In the genomic region with DNA sequence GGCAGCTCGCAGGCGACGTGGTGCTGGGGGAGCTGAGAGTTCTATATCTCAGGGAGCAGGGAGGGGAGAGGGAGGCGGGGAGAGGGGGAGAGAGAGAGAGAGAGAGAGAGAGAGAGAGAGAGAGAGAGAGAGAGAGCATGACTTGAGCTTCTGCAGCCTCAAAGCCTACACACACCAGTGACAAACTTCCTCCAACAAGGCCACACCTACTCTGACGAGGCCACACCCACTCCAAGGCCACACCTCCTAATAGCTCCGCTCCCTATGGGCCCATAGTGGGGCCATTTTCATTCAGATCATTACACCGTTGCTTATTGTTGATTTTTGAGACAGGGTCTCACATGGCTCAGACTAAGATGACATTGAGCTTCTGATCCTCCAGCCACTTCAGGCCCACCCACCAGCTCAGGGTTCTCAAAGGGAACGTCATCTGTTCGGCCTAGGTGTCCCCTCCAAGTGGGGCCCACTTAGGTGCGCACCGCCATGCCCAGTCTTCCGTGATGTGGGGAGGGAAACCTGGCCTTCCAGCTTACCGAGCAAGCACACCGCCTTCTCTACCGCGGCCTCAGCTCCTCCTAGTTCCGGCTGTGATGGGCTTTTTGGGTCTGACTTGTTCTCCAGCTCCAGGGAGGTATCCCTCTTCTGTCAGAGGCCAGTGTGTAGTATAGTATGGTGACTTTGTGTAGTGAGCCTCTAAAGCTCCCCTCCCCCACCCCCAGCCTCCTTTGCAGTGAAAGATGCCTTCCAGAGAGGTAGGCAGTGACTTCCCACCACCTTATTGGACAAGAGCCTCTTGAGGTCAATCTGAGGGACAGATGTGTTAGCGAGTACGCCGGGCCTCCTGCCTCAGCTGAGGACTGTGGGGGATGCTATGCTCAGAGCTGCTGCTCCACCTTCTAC, we compare ENCODE assay signal across 7 mouse cellular contexts. TPM values are rescaled to one million over a fixed set of nuclear protein-coding genes. Genes with fewer than 3 reads are reported as not detected.
DNase-seq lines count a peak whose midpoint lies in the region; ATAC-seq and TF ChIP-seq lines count a peak whose summit lies in the region.

No protein-coding gene starts in this region.

- no peak overlapping the region for H3K9ac ChIP-seq in intestine, embryonic 15.5 days
- H3K9ac ChIP-seq in intestine, postnatal 0 days (ENCODE audit: low read depth, low read length), result no peak overlapping the region
- H3K9ac ChIP-seq in ES-E14 (ENCODE audit: insufficient read depth, low read depth, low read length, poor library complexity, severe bottlenecking), result peak overlapping the region; percentile 36; the same call in 1 of the 2 replicates
- no peak overlapping the region for H3K9ac ChIP-seq in liver, embryonic 16.5 days (ENCODE audit: low read depth, low read length)

- in situ Hi-C loops in ES-E14 (cut with MboI; ENCODE audit: low sequenced_read_pairs in 2 of 2, unreplicated experiment in 2 of 2), result no loop called here

- H3K9me3 ChIP-seq in intestine, embryonic 15.5 days, result no peaks in the 10 kb centered on the region
- H3K9me3 ChIP-seq in intestine, postnatal 0 days (ENCODE audit: control insufficient read depth), result no peaks in the 10 kb centered on the region
- no peaks in the 10 kb centered on the region for H3K9me3 ChIP-seq in ES-E14 (ENCODE audit: control insufficient read depth, insufficient read depth, low read depth, low read length)
- H3K9me3 ChIP-seq in liver, embryonic 16.5 days (replicated peaks; ENCODE audit: control insufficient read depth, low read length), result no peaks in the 10 kb centered on the region

- no peaks in the 10 kb centered on the region for H3K27me3 ChIP-seq in intestine, embryonic 15.5 days (replicated peaks)
- H3K27me3 ChIP-seq in intestine, postnatal 0 days (replicated peaks; ENCODE audit: control insufficient read depth, insufficient read depth, low read length), result no peaks in the 10 kb centered on the region
- no peaks in the 10 kb centered on the region for H3K27me3 ChIP-seq in liver, embryonic 16.5 days (ENCODE audit: control insufficient read depth, insufficient read depth, low read depth, low read length)

- ATAC-seq in intestine, embryonic 15.5 days, result peak; percentile 35
- ATAC-seq in intestine, postnatal 0 days, result no peak
- ATAC-seq in liver, embryonic 16.5 days (ENCODE audit: low read depth), result no peak

- no peaks in the 10 kb centered on the region for H3K36me3 ChIP-seq in intestine, embryonic 15.5 days
- peaks cover 17% of the 10 kb centered on the region; the same call in 1 of the 2 replicates for H3K36me3 ChIP-seq in intestine, postnatal 0 days (ENCODE audit: control insufficient read depth, insufficient read depth)
- H3K36me3 ChIP-seq in ES-E14 (ENCODE audit: control insufficient read depth, insufficient read depth, low read length, poor library complexity, severe bottlenecking), result peaks cover 4% of the 10 kb centered on the region; the same call in 1 of the 2 replicates
- no peaks in the 10 kb centered on the region for H3K36me3 ChIP-seq in liver, embryonic 16.5 days (ENCODE audit: control insufficient read depth, insufficient read depth)

- H3K27ac ChIP-seq in intestine, embryonic 15.5 days, result no peak overlapping the region
- H3K27ac ChIP-seq in intestine, postnatal 0 days (ENCODE audit: low read depth, low read length), result no peak overlapping the region
- H3K27ac ChIP-seq in ES-E14 (ENCODE audit: insufficient read depth, low read depth, low read length, poor library complexity, severe bottlenecking), result peak overlapping the region; percentile 47
- peak overlapping the region; percentile 5; the same call in 1 of the 2 replicates for H3K27ac ChIP-seq in liver, embryonic 16.5 days (ENCODE audit: low read length)

- H3K4me1 ChIP-seq in intestine, embryonic 15.5 days (replicated peaks), result peaks cover 34% of the 10 kb centered on the region
- H3K4me1 ChIP-seq in intestine, postnatal 0 days (replicated peaks; ENCODE audit: control insufficient read depth, insufficient read depth, low read length), result peaks cover 10% of the 10 kb centered on the region; the same call in 1 of the 2 replicates
- peaks cover 0 to 38% of the 10 kb centered on the region in 2 experiments; a peak in 3 of 4 replicates for H3K4me1 ChIP-seq in ES-E14 (ENCODE audit: control insufficient read depth in 2 of 2, insufficient read depth in 2 of 2, low read length in 2 of 2, poor library complexity in 1 of 2)
- peaks cover 13% of the 10 kb centered on the region for H3K4me1 ChIP-seq in liver, embryonic 16.5 days (ENCODE audit: control insufficient read depth, low read depth, low read length)

- no peak for TF ChIP-seq CTCF in intestine, postnatal 0 days (IDR thresholded peaks at IDR 0.05; ENCODE audit: low read depth)

- H3K4me3 ChIP-seq in intestine, embryonic 15.5 days (replicated peaks), result no peak overlapping the region
- no peak overlapping the region for H3K4me3 ChIP-seq in intestine, postnatal 0 days (ENCODE audit: low read depth, low read length)
- H3K4me3 ChIP-seq in ES-E14 (ENCODE audit: insufficient read depth in 1 of 2, low read depth in 1 of 2, low read length in 2 of 2, poor library complexity in 1 of 2, severe bottlenecking in 1 of 2), result peak overlapping the region; percentile 25 to 57
- H3K4me3 ChIP-seq in liver, embryonic 16.5 days (ENCODE audit: low read depth, low read length), result no peak overlapping the region

- no peak overlapping the region for H3K4me2 ChIP-seq in intestine, embryonic 15.5 days (replicated peaks)
- H3K4me2 ChIP-seq in intestine, postnatal 0 days (replicated peaks; ENCODE audit: low read depth), result no peak overlapping the region
- no peak overlapping the region for H3K4me2 ChIP-seq in liver, embryonic 16.5 days (ENCODE audit: low read depth, low read length)

- 72% methylated on average over 20 of the region's 20 CpGs for WGBS in intestine, embryonic 15.5 days
- 75% methylated on average over 20 of the region's 20 CpGs for WGBS in intestine, postnatal 0 days
- 56% methylated on average over 19 of the region's 20 CpGs for WGBS in liver, embryonic 16.5 days (ENCODE audit: insufficient replicate concordance)

- DNase-seq in ES-E14 (ENCODE audit: low read depth, low spot score), result peak; percentile 78
- DNase-seq in cerebellum, postnatal 14 days, result peak; percentile 48 to 52
- no peak for DNase-seq in testis, postnatal 14 days (ENCODE audit: low spot score)
- no peak for DNase-seq in left cerebral cortex, adult 8-10 months (ENCODE audit: low spot score in 2 of 2)

TF ChIP-seq in ES-E14, 5 proteins besides CTCF, POLR2A, EP300 and RAD21:
- TF ChIP-seq MAFK (IDR thresholded peaks at IDR 0.05; ENCODE audit: insufficient read depth, low read depth, low read length) (no peak), ZC3H11A (IDR thresholded peaks at IDR 0.05; ENCODE audit: borderline replicate concordance, low read depth, low read length) (no peak), CHD2 (IDR thresholded peaks at IDR 0.05; ENCODE audit: low read depth, low read length) (no peak), ZNF384 (IDR thresholded peaks at IDR 0.05; ENCODE audit: low read depth, low read length) (no peak), HCFC1 (IDR thresholded peaks at IDR 0.05; ENCODE audit: borderline replicate concordance, insufficient read depth, low read length) (no peak)

RNA-seq across cellular contexts. Expression of a gene that starts 8.7 kb away (rescaled TPM):
- polyA plus RNA-seq in intestine, embryonic 15.5 days (2015; fragmentation: Nextera tagmentation; extraction: Ambion mirVana), result 28.5 and 31.5 TPM in 2 replicates
- 73.4 and 80.0 TPM in 2 replicates for polyA plus RNA-seq in intestine, postnatal 0 days (2015; fragmentation: Nextera tagmentation; extraction: Ambion mirVana)
- 16.7 and 40.0 TPM in 2 replicates for total RNA-seq in ES-E14 (2012; rRNA removed)
- polyA plus RNA-seq in liver, embryonic 16.5 days (2015; fragmentation: Nextera tagmentation; extraction: Ambion mirVana), result 11.5 and 15.3 TPM in 2 replicates
- total RNA-seq in left cerebral cortex, adult 8-10 months (2022), result 10 to 100 TPM; 35.6 to 41.8 (median 38.0) TPM

RNA-seq across cellular contexts. Expression of a gene that starts 15.6 kb away (rescaled TPM):
- polyA plus RNA-seq in intestine, embryonic 15.5 days (2015; fragmentation: Nextera tagmentation; extraction: Ambion mirVana), result 1,066 and 1,145 TPM in 2 replicates
- polyA plus RNA-seq in intestine, postnatal 0 days (2015; fragmentation: Nextera tagmentation; extraction: Ambion mirVana), result 922 and 935 TPM in 2 replicates
- total RNA-seq in ES-E14 (2012; rRNA removed), result 2,560 and 3,102 TPM in 2 replicates
- 598 and 706 TPM in 2 replicates for polyA plus RNA-seq in liver, embryonic 16.5 days (2015; fragmentation: Nextera tagmentation; extraction: Ambion mirVana)
- 1,000 to 10,000 TPM in 2 of 4 experiments, 100 to 1,000 TPM in 2; 852 to 1,038 (median 940) TPM for total RNA-seq in left cerebral cortex, adult 8-10 months (2022)

RNA-seq across cellular contexts. Expression of a gene that starts 43.2 kb away (rescaled TPM):
- polyA plus RNA-seq in intestine, embryonic 15.5 days (2015; fragmentation: Nextera tagmentation; extraction: Ambion mirVana), result 0.21 and 0.29 TPM in 2 replicates
- 0.12 and 0.22 TPM in 2 replicates for polyA plus RNA-seq in intestine, postnatal 0 days (2015; fragmentation: Nextera tagmentation; extraction: Ambion mirVana)
- 0.71 and 2.6 TPM in 2 replicates for total RNA-seq in ES-E14 (2012; rRNA removed)
- polyA plus RNA-seq in liver, embryonic 16.5 days (2015; fragmentation: Nextera tagmentation; extraction: Ambion mirVana), result 0.63 and 1.4 TPM in 2 replicates
- 1 to 10 TPM; 1.7 to 3.0 (median 2.5) TPM for total RNA-seq in left cerebral cortex, adult 8-10 months (2022)

Comparison
In these comparisons a context has a peak if more than half of its experiments do, and no peak if none do; other contexts are left out.
1. H3K27ac ChIP-seq: peak in ES-E14 (single experiment) and liver, embryonic 16.5 days (single experiment); none in intestine, embryonic 15.5 days (single experiment) and intestine, postnatal 0 days (single experiment).
2. H3K4me3 ChIP-seq: peak in ES-E14 (2 of 2); none in intestine, embryonic 15.5 days (single experiment), intestine, postnatal 0 days (single experiment) and liver, embryonic 16.5 days (single experiment).
3. DNase-seq: peak in ES-E14 (single experiment) and cerebellum, postnatal 14 days (2 of 2); none in testis, postnatal 14 days (single experiment) and left cerebral cortex, adult 8-10 months (0 of 2).